Mouse (Mus musculus): ENCODE measurements around the gene Cntln.
A peak's percentile ranks its signal among the peaks of the same experiment; 100 is the strongest.

Gene Cntln

GRCm38 (mm10) chr4:85054616-85055015 lies 170.5 kb downstream of the Cntln start:
- no peak for DNase-seq (ENCODE audit: low spot score)

GRCm38 (mm10) chr4:85059598-85059997 lies 175.5 kb downstream of the Cntln start:
- no peak for DNase-seq (ENCODE audit: low spot score)

GRCm38 (mm10) chr4:85061676-85062075 lies 177.6 kb downstream of the Cntln start:
- no peak for DNase-seq (ENCODE audit: low spot score)

GRCm38 (mm10) chr4:85096033-85096432 lies 211.9 kb downstream of the Cntln start:
- no peak for DNase-seq (ENCODE audit: low spot score)

GRCm38 (mm10) chr4:85096682-85097081 lies 212.6 kb downstream of the Cntln start:
- peak; percentile 28 for DNase-seq (ENCODE audit: low spot score)

- DNase-seq (ENCODE audit: low spot score) = no peak
Measured at GRCm38 (mm10) chr4:85102168-85102567, 218.1 kb downstream of the Cntln start.

- no peak for DNase-seq (ENCODE audit: low spot score)
Measured at GRCm38 (mm10) chr4:85106416-85106815, 222.3 kb downstream of the Cntln start.

GRCm38 (mm10) chr4:85106961-85107360 lies 222.9 kb downstream of the Cntln start:
- no peak for DNase-seq (ENCODE audit: low spot score)

- no peak for DNase-seq (ENCODE audit: low spot score)
Measured at GRCm38 (mm10) chr4:85120271-85120670, 236.2 kb downstream of the Cntln start.

- DNase-seq (ENCODE audit: low spot score) = no peak
Measured at GRCm38 (mm10) chr4:85149726-85150125, 265.6 kb downstream of the Cntln start.

- DNase-seq (ENCODE audit: low spot score) = no peak
Measured at GRCm38 (mm10) chr4:85151881-85152280, 267.8 kb downstream of the Cntln start.

- DNase-seq (ENCODE audit: low spot score) = no peak
Measured at GRCm38 (mm10) chr4:85154361-85154760, 270.3 kb downstream of the Cntln start.

- no peak for DNase-seq (ENCODE audit: low spot score)
Measured at GRCm38 (mm10) chr4:85161156-85161555, 277.0 kb downstream of the Cntln start.

GRCm38 (mm10) chr4:85162468-85163312 lies 278.6 kb downstream of the Cntln start:
- DNase-seq (ENCODE audit: low spot score) = peak; percentile 61

GRCm38 (mm10) chr4:85163313-85163615 lies 279.2 kb downstream of the Cntln start:
- no peak for DNase-seq (ENCODE audit: low spot score)

- no peak for DNase-seq (ENCODE audit: low spot score)
Measured at GRCm38 (mm10) chr4:85168001-85168400, 283.9 kb downstream of the Cntln start.

- no peak for DNase-seq (ENCODE audit: low spot score)
Measured at GRCm38 (mm10) chr4:85175466-85175865, 291.4 kb downstream of the Cntln start.

- DNase-seq (ENCODE audit: low spot score) = no peak
Measured at GRCm38 (mm10) chr4:85178394-85179051, 294.4 kb downstream of the Cntln start.
